Mouse (Mus musculus): ENCODE measurements at regions not wholly inside any gene's neighbourhood (a gene's known extent, or its start where the extent isn't known, plus 50 kb on each side); places are given as distances from the start of the nearest gene placed in this dataset.
"Not testable (repeated sequence)": the region's sequence is repeated elsewhere in the genome, so short reads cannot be mapped to it uniquely, and the experiment has no call there.

DNA sequence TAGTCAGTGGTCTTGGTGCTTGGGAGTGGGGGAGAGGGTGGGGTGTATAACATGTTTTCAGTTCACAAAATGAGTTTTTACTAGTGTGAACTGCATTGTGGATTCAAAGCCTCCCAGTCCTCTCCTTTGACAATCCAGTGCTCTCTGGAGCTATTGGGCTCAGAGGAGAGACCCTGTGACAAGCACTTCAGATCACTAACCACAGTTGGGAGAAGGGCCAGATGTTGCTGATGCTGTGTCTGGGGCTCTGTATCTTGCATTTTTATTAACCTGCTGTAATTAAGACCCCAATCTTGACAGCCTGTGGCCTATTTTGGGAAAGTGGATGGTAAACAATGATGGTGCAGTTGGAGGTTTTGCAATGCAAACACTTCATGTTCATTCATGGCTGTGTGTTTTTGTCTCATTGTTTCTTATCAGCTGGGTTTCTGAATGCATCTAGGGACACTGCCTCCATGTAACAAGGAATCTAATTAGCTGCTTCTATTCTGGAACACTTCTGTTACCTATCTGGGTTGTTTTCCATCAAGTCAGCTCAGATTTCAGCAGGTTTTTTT, 320.0 kb upstream of the Ift57 start:
- H3K27ac ChIP-seq (replicated peaks; ENCODE audit: low read depth, low read length), result no peak overlapping the region
- H3K4me3 ChIP-seq (ENCODE audit: low read depth, low read length), result no peak overlapping the region
- no peaks in the 10 kb centered on the region for H3K4me1 ChIP-seq (ENCODE audit: control insufficient read depth, insufficient read depth, low read length)
- DNase-seq (ENCODE audit: low spot score), result no peak
- H3K27me3 ChIP-seq (ENCODE audit: control insufficient read depth, insufficient read depth, low read length), result no peaks in the 10 kb centered on the region
- H3K36me3 ChIP-seq (ENCODE audit: control insufficient read depth, insufficient read depth, low read length), result no peaks in the 10 kb centered on the region
- ATAC-seq (ENCODE audit: insufficient number of reproducible peaks, low FRiP score, low TSS enrichment, low read depth), result no peak
- no peak overlapping the region for H3K9ac ChIP-seq (ENCODE audit: low read length)
- no peak overlapping the region for H3K4me2 ChIP-seq (ENCODE audit: low read depth, severe bottlenecking)
- H3K9me3 ChIP-seq (ENCODE audit: control insufficient read depth, low read length), result no peaks in the 10 kb centered on the region

DNA sequence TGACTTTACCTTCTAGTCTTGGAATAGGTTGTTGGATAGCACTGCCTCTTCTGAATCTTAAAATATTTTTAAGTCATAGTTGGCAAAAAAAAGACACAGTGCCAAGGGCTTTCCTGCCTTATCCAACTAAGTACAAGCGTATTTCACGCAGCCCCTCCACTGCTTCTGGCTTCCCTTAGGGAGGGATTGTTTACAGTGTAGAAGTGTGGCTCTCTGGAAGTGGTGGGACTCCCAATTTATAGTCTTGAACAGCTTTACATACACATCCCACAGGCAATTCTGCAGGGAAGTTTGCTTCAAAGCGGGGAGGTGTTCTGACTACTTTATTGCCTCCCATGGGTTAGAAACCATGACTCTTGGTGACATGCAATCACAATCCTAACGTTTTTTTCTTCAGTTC, 310.9 kb upstream of the Ift57 start:
- Histone ChIP-seq H3K9me3 (ENCODE audit: control insufficient read depth, low read length) (no peaks in the 10 kb centered on the region), H3K36me3 (ENCODE audit: control insufficient read depth, insufficient read depth, low read length) (no peaks in the 10 kb centered on the region), H3K4me2 (ENCODE audit: low read depth, severe bottlenecking) (no peak overlapping the region), H3K27me3 (ENCODE audit: control insufficient read depth, insufficient read depth, low read length) (no peaks in the 10 kb centered on the region), H3K27ac (replicated peaks; ENCODE audit: low read depth, low read length) (no peak overlapping the region), H3K4me1 (ENCODE audit: control insufficient read depth, insufficient read depth, low read length) (no peaks in the 10 kb centered on the region), H3K9ac (ENCODE audit: low read length) (no peak overlapping the region), H3K4me3 (ENCODE audit: low read depth, low read length) (no peak overlapping the region)
- no peak for ATAC-seq (ENCODE audit: insufficient number of reproducible peaks, low FRiP score, low TSS enrichment, low read depth)
- DNase-seq (ENCODE audit: low spot score), result no peak
- 47% methylated on average over 4 of the region's 4 CpGs for WGBS

DNA sequence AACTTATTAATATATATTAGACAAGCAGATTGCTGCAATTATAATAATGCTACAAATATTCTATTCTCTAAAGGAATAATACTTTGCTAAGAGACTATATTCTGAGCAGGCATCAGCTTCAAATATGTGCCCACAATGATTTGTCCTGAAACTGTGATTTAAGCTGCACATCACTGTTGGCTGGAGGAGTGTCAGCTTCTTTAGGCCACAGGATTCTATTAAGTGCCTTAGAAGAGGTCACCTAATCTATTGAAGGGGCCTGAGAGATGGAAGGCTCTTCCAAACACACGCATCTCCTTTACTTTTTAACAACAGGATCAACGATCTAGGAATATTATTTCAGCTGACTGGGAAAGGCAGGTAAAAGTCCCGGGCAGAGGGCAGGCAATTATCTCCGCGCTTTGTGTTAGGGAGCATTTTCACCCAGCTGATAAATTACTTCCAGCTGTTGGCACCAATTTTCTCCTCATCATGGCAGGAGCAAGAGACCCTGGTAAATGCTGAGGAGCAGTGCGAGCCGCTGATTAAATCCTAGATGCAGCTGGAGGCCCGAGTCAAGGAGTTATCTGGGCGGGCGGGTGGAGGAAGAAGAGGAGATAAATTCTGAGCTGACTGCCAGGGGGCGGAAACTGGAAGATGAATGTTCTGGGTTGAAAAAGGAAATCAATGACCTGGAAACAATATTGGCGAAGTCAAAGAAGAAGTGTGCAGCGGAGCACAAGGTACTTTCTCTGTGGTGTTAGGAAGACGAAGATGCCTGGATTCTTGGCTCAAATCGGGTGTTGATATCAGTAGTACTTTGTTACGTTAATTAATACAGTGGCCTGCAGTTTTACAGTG, 290.9 kb upstream of the Ift57 start:
- no peak overlapping the region for H3K9ac ChIP-seq (ENCODE audit: low read length)
- H3K27me3 ChIP-seq (ENCODE audit: control insufficient read depth, insufficient read depth, low read length), result no peaks in the 10 kb centered on the region
- no peak overlapping the region for H3K4me3 ChIP-seq (ENCODE audit: low read depth, low read length)
- no peaks in the 10 kb centered on the region for H3K9me3 ChIP-seq (ENCODE audit: control insufficient read depth, low read length)
- ATAC-seq (ENCODE audit: insufficient number of reproducible peaks, low FRiP score, low TSS enrichment, low read depth), result no peak
- H3K36me3 ChIP-seq (ENCODE audit: control insufficient read depth, insufficient read depth, low read length), result no peaks in the 10 kb centered on the region
- peak; percentile 52 for DNase-seq (ENCODE audit: low spot score)
- 12% methylated on average over 16 of the region's 16 CpGs for WGBS
- peak overlapping the region; percentile 21 for H3K4me2 ChIP-seq (ENCODE audit: low read depth, severe bottlenecking)
- H3K4me1 ChIP-seq (ENCODE audit: control insufficient read depth, insufficient read depth, low read length), result peaks cover 7% of the 10 kb centered on the region; the same call in 1 of the 2 replicates
- H3K27ac ChIP-seq (replicated peaks; ENCODE audit: low read depth, low read length), result no peak overlapping the region

DNA sequence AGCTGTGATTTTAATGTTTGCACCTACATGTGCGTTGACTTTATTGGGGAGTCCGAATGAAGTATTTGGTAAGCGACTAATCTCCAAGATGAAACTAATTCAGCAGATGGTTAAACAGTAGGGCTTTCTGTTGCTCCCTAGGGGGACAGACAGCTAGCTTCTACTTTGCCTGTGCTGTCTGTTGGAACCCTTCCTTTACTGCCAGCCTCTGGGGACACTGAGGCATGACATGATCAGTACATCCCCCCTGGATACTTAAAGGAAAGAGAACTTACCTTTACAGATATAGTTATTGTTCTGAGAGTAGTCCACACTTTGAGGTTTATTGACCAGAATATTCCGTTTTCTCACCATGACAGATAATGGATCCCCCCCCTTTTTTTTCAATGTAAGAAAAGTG, 289.8 kb upstream of the Ift57 start:
- DNase-seq (ENCODE audit: low spot score) (no peak), ATAC-seq (ENCODE audit: insufficient number of reproducible peaks, low FRiP score, low TSS enrichment, low read depth) (no peak)
- Histone ChIP-seq H3K27ac (replicated peaks; ENCODE audit: low read depth, low read length) (no peak overlapping the region), H3K4me1 (ENCODE audit: control insufficient read depth, insufficient read depth, low read length) (peaks cover 7% of the 10 kb centered on the region; the same call in 1 of the 2 replicates), H3K27me3 (ENCODE audit: control insufficient read depth, insufficient read depth, low read length) (no peaks in the 10 kb centered on the region), H3K4me3 (ENCODE audit: low read depth, low read length) (no peak overlapping the region), H3K9me3 (ENCODE audit: control insufficient read depth, low read length) (no peaks in the 10 kb centered on the region), H3K9ac (ENCODE audit: low read length) (no peak overlapping the region), H3K4me2 (ENCODE audit: low read depth, severe bottlenecking) (no peak overlapping the region), H3K36me3 (ENCODE audit: control insufficient read depth, insufficient read depth, low read length) (no peaks in the 10 kb centered on the region)
- WGBS, result 91% methylated on average over 4 of the region's 4 CpGs

DNA sequence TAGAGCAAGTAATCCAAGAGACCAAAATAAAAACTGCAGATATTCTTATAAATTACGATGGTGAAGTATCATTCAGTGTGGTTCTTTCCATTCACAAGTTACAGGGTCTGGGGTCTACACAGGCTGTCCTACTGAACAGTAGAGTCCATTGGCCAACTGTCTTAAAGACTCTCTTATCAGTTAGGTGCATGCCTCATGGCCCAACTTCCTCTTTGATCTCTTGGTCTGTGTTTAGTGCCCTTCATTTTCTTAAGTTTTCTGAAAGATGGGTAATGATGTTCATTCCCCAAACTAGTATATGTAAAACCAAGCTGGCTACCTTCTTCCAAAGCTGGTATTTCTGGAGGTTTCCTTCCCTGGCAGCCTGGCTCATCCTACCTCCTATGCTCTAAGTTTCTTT, 268.7 kb upstream of the Ift57 start:
- H3K4me2 ChIP-seq (ENCODE audit: low read depth, severe bottlenecking), result no peak overlapping the region
- WGBS, result 100% methylated on average over 1 of the region's 1 CpGs
- no peaks in the 10 kb centered on the region for H3K36me3 ChIP-seq (ENCODE audit: control insufficient read depth, insufficient read depth, low read length)
- no peak overlapping the region for H3K27ac ChIP-seq (replicated peaks; ENCODE audit: low read depth, low read length)
- no peak overlapping the region for H3K4me3 ChIP-seq (ENCODE audit: low read depth, low read length)
- no peak for DNase-seq (ENCODE audit: low spot score)
- H3K9ac ChIP-seq (ENCODE audit: low read length), result no peak overlapping the region
- ATAC-seq (ENCODE audit: insufficient number of reproducible peaks, low FRiP score, low TSS enrichment, low read depth), result no peak
- no peaks in the 10 kb centered on the region for H3K27me3 ChIP-seq (ENCODE audit: control insufficient read depth, insufficient read depth, low read length)
- H3K4me1 ChIP-seq (ENCODE audit: control insufficient read depth, insufficient read depth, low read length), result no peaks in the 10 kb centered on the region
- H3K9me3 ChIP-seq (ENCODE audit: control insufficient read depth, low read length), result no peaks in the 10 kb centered on the region

DNA sequence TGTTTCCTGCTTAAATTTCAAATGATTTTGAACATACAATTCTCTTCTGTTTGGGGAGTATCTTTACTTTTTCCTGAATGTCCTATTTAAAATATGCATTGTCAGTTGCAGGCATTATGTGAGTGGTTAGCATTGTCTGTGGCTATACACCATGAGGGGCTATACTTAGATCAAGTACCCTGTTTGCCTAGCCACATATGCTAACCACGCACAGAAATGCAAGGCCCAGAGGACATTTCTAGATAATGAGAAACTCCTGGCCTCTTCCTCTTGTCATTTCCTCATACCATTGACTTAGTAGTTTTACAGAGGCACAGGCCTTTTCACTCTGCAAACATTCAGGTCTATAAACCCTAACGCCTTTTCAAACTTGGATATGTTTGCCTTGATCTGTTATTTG, 267.1 kb upstream of the Ift57 start:
- H3K27me3 ChIP-seq (ENCODE audit: control insufficient read depth, insufficient read depth, low read length), result no peaks in the 10 kb centered on the region
- DNase-seq (ENCODE audit: low spot score) (no peak), ATAC-seq (ENCODE audit: insufficient number of reproducible peaks, low FRiP score, low TSS enrichment, low read depth) (no peak)
- 73% methylated on average over 2 of the region's 2 CpGs for WGBS
- no peak overlapping the region for H3K4me3 ChIP-seq (ENCODE audit: low read depth, low read length)
- H3K36me3 ChIP-seq (ENCODE audit: control insufficient read depth, insufficient read depth, low read length), result no peaks in the 10 kb centered on the region
- no peaks in the 10 kb centered on the region for H3K4me1 ChIP-seq (ENCODE audit: control insufficient read depth, insufficient read depth, low read length)
- H3K9me3 ChIP-seq (ENCODE audit: control insufficient read depth, low read length), result no peaks in the 10 kb centered on the region
- no peak overlapping the region for H3K27ac ChIP-seq (replicated peaks; ENCODE audit: low read depth, low read length)
- no peak overlapping the region for H3K4me2 ChIP-seq (ENCODE audit: low read depth, severe bottlenecking)
- H3K9ac ChIP-seq (ENCODE audit: low read length), result no peak overlapping the region

DNA sequence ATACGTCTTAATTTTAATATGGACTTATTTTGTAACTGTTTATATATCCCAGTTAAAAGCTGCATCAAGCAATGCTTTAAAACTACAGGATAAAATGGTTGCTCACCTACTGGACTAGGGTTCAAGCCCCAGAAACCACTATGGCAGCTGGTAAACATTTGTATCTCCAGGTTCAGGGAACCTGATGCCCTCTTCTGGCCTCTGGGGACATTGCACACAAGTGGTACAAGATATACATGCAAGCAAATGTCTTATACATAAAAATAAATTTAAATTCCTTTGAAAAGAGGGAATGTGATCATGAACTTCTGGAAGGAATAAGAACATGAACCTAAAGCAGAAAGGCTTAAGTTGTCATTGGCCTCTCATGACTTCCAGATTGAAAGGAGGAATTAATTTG, 257.8 kb upstream of the Ift57 start:
- no peak overlapping the region for H3K27ac ChIP-seq (replicated peaks; ENCODE audit: low read depth, low read length)
- H3K9ac ChIP-seq (ENCODE audit: low read length), result no peak overlapping the region
- H3K4me1 ChIP-seq (ENCODE audit: control insufficient read depth, insufficient read depth, low read length), result no peaks in the 10 kb centered on the region
- H3K27me3 ChIP-seq (ENCODE audit: control insufficient read depth, insufficient read depth, low read length), result no peaks in the 10 kb centered on the region
- H3K36me3 ChIP-seq (ENCODE audit: control insufficient read depth, insufficient read depth, low read length), result no peaks in the 10 kb centered on the region
- no peak overlapping the region for H3K4me2 ChIP-seq (ENCODE audit: low read depth, severe bottlenecking)
- H3K9me3 ChIP-seq (ENCODE audit: control insufficient read depth, low read length), result no peaks in the 10 kb centered on the region
- peak; percentile 52 for DNase-seq (ENCODE audit: low spot score)
- 75% methylated on average over 1 of the region's 1 CpGs for WGBS
- ATAC-seq (ENCODE audit: insufficient number of reproducible peaks, low FRiP score, low TSS enrichment, low read depth), result no peak
- H3K4me3 ChIP-seq (ENCODE audit: low read depth, low read length), result no peak overlapping the region

DNA sequence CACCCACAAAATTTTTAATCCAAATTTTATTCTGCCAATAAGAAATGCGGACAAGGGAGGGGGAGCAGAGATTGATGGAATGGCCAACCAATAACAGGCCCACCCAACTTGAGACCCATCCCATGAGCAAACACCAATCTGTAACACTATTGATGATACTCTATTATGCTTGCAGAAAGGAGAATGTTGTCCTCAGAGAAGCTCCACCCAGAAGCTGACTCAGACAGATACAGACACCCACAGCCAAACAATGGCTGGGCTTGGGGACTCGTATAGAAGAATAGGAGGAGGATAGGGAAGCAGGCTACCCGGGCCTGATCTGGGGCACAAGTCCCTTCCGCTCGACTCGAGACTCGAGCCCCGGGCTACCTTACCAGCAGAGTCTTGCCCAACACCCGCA, 251.7 kb upstream of the Ift57 start:
- 98% methylated on average over 8 of the region's 9 CpGs for WGBS
- not testable (repeated sequence) for H3K27me3 ChIP-seq (ENCODE audit: control insufficient read depth, insufficient read depth, low read length); H3K9ac ChIP-seq (ENCODE audit: low read length); ATAC-seq (ENCODE audit: insufficient number of reproducible peaks, low FRiP score, low TSS enrichment, low read depth); H3K9me3 ChIP-seq (ENCODE audit: control insufficient read depth, low read length); H3K4me1 ChIP-seq (ENCODE audit: control insufficient read depth, insufficient read depth, low read length); H3K4me3 ChIP-seq (ENCODE audit: low read depth, low read length); DNase-seq (ENCODE audit: low spot score); H3K36me3 ChIP-seq (ENCODE audit: control insufficient read depth, insufficient read depth, low read length); H3K27ac ChIP-seq (replicated peaks; ENCODE audit: low read depth, low read length); H3K4me2 ChIP-seq (ENCODE audit: low read depth, severe bottlenecking)

Measured in limb, embryonic 11.5 days (tissue).